Mouse (Mus musculus) cerebellum, adult 11 months (tissue): ENCODE measurements around the gene Kifc5b.
A peak's percentile ranks its signal among the peaks of the same experiment; 100 is the strongest.
"Not testable (repeated sequence)": the region's sequence is repeated elsewhere in the genome, so short reads cannot be mapped to it uniquely, and the experiment has no call there.

Source experiments
- DNase-seq: peaks from one replicate; pipeline ENCODE4 v3.0.0; 2022

The Kifc5b gene

DNA sequence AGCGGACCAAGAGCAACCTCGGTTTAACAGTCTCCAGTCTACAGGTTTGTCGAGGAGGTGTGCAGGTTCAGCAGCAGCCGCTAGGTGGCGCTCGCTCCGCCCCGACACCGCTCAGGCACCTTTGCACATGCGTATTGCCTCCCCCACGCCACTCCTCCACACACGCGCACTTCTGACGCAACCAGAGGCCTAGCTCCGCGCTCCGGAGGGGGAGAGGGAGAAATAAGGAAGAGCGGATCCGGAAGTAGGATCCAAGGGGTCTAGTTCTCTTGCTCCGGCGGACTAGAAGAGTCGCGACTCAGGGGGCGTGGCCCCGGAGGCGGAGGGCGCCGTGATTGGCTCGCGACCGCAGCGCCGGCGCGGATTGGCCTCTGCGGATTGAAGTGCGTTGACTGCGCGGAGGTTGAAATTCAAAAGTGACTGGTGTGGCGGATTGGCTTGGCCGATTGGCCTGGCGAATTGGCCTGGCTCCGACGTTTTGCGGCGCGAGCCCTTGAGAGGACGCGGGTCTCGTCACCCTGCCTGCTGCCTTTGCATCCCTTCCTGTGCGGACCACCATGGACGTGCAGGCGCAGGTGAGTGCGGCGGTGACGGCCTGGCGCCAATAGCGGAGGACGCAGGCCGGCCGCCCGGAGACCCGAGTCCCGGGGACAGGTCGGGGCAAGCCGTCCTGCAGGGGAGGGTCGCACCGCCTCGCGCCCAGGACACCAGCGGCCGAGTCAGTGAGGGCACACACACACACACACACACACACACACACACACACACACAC is at the start of gene Kifc5b:
Gene Kifc5b, plus strand, starts transcription at position 381 of the 772 bp plus-strand sequence.
- DNase-seq, result peak; percentile 100

DNA sequence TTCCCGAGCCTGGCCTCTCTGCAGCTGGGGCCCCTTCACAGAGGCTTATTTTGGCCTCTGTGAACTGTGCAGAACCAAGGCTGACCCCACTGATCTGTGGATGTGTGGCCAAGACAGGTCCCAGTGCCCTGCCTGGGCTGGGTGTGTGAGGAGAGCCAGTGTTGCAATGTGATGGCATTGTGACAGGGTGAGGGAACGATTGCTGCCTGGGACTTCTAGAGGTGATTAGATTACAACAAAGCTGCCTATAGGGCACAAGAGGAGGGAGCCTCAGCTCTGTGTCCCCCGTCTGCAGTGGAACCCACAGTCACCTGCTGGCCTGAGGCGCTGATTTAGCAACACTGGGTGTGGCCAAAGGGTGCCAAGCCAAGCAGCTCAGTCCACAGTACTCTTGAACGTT is 48.1 kb upstream of the Kifc5b start:
- no peak for DNase-seq

DNA sequence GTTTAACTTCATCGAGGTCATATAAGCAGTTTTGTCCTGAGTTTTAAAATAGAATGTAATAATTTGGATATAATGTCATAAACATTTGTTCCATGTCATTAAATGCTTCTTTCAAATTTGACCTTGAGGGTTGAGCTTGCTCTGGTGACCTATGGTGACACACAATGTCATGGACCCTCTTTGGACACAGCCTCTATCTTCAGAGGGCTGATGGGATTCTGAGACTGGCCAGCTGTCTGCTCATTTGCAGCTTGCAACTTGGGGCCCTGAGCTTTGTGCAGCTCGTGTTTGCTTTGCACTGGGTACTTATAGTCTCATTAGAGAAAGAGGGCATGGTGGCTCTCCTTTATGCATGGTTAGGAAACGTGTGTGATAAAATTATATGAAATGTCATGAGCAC is 44.0 kb upstream of the Kifc5b start:
- DNase-seq, result no peak

DNA sequence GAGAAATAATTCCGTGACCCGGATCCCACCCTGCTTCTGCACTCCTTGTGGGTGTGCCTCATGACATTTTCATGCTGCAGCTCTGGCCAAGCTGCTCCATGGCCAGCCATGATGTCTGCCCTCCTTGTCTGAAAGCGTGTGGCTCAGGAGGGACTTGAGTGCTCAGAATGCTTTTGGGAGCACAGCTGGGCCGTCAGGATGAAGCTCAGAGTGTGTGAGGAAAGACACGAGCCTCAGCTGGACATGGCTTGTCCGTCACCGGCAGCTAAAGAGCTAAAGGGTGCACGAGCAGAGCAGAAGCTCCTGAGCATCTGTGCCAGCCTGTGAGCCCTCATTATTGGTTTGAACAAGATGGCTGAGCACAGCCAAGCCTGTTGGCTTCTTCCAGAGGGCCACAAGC is 43.4 kb upstream of the Kifc5b start:
- DNase-seq, result no peak

DNA sequence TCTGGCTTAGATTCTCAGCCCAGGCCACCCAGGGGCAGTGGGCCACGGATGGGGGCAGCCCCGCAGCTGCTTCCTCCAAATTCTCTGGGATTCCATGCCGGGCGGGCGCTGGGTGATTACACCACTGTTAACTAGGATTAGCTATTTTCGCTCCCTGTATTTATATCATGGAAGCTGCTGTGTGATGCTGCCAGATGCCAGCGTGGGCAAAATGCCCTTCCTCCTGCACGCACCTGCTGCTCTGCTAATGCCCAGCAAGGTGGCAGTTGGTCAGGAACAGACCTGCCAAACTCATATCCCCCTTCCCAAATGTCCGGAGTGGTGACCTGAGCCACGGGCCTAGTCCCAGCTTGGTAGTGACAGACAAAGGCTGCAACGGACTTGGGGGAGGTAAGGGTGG is 42.3 kb upstream of the Kifc5b start:
- DNase-seq, result no peak

DNA sequence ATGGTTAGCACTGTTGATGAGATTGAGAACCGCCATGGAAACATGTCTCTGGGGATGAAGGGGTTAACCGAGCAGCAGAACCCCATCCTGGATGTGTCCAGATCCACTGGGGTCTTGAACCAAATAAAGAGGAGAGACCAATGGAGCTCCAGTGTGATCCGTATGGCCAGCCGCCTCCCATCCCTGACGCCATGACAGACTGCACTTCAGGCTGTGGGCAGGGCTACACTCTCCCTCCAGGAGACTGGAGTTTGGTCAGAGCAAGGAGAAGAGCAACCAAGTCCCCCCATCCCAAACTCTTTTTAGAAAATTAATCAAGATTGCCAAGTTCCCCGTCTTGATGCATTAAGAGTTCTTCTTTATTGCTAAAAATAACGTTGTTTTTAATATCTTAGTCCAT is 39.0 kb upstream of the Kifc5b start:
- no peak for DNase-seq

DNA sequence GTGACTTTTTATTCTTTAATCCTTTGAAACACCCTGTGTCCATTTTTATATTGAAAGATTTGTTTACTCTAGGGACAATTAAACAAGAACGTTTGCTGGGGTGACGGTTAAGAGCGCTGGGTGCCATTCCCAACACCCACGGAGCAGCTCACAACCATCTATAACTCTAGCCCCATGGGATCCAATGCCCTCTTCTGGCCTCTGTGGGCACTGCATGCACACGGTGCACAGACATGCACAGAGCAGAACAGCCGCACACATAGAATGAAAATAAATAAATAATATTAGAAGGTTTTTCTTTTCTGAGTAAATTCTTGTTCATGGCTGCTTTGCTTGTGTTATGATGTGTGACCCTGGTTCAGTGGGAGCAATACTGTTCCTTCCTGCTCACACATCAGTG is 37.7 kb upstream of the Kifc5b start:
- no peak for DNase-seq

DNA sequence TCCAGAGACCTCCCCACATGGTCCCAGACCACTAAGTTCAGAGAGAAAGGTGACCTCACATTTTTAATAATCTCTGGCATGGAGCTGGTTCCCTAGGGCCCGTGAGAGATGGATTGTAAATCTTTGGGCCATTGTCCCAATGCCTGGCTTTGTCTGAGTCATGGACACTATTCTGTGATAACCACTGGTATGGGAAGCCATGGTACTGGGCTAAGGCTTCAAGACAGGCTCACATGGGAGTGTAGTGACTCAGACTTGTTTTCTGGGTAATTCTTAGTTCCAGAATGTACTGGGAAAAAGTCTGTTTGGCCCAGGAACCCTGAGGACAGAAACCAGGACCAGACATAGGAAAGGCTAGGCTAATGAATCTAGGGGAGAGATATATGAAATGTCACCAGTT is 34.2 kb upstream of the Kifc5b start:
- DNase-seq, result no peak

DNA sequence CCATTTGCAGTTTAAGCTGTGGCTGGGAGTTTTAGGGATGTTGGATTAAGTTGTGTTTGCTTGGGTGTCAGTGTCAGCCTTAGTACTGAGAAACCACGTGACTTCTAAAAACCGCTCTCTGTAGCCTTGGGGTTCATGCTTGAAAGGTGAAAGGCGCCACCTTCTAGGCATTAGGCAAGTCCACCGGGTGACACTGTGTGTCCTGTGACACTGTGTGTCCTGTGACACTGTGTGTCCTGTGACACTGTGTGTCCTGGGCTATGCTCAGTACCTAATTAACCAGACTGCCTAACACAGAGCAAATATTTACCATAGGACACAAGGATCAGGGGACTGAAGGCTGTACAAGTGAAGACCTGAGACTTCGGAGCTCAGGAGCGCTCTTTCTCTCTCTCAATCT is 33.3 kb upstream of the Kifc5b start:
- no peak for DNase-seq

DNA sequence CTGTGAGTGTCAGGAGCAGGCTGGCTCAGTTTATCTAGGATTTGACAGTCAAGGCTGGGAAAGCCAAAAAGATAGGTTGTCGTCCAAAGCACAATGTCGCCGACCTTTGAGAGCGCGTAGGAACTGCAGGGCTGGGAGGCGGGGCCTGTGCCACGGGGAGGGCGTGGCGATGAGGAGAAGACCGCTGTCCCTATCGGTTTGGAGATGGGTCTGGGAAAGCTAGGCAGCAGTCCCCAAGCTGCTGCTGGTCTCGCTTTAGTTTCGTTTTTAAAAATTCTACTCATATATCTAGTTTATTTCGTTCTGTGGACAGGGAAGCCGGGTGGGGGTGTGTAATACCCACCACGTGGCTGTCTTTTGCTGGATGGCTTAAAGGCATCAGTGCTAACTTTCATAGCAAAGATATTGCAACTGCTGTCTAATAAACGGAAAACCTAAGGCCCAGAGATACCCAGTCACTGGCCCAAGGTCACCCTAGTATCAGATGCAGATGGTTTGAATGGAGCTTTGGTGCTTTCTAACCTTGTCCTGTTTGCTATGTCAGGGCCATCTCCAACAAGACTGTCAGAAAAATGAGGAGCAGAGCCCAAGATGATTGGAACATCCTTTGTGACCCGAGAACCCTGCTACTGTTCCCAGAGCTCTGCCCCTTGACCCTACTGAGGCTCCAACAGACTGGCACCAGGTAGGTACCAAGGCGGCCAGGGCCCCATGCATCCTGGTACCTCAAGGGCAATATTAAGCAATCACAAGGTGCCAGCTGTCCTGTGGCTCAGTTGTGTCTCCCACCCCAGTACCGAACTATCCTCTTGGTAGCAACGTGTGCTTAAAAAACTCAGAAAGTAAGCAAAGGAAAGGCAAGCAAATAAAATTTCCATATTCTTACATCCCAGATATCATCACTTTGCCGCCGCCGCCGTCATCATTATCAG is 31.6 kb upstream of the Kifc5b start:
- peak; percentile 68 for DNase-seq

DNA sequence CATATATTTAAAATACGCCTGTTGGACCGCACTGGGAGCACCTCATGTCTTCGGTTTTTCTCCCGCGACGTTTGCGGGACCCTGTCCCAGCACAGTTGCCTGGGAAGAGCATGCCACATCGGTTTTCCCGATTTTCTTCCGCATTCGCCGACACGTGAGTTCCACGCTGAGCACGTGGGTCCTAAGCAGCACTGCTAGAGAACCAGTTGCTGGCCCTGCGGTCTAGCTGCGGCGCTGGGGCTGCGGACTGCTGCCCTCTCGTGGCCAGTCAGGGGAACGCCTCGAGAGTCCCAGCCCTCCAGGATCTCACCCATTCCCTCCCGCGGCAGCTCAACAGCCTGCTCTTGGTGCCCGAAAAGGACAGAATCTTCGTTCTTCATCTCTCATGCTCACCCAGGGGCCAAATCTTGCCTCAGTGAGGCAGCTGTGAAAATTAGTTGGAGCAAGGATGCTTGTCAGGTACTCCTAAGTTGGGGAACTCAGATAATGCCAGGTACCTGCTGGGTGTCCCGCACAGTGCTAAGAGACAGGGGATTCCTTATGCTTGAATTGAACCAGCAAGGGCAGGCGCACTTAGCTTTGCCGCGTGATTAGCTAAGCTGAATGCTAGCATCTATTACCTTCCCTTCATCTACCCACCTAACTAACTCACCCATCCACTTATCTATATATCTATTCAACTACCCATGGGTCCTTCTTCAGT is 30.7 kb upstream of the Kifc5b start:
- peak; percentile 79 for DNase-seq

DNA sequence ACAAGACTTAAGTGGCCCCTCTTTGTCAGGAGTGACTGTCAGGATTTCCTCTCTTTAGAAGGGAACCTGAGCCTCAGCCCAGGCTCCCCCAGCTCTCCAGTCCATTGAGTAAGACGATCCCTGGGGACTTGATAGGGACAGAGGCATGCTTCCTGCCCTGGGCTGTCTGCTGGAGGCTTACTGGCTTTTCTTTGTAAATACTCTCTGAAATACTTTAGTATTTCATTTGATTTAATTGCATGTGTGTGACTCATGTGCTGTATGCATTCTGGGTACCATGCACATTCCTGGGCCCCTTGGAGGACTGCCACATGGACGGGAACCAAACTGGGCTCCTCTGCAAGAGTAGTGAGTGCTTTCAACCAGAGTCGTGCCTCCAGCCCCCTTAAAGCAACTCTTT is 29.0 kb upstream of the Kifc5b start:
- DNase-seq, result no peak

DNA sequence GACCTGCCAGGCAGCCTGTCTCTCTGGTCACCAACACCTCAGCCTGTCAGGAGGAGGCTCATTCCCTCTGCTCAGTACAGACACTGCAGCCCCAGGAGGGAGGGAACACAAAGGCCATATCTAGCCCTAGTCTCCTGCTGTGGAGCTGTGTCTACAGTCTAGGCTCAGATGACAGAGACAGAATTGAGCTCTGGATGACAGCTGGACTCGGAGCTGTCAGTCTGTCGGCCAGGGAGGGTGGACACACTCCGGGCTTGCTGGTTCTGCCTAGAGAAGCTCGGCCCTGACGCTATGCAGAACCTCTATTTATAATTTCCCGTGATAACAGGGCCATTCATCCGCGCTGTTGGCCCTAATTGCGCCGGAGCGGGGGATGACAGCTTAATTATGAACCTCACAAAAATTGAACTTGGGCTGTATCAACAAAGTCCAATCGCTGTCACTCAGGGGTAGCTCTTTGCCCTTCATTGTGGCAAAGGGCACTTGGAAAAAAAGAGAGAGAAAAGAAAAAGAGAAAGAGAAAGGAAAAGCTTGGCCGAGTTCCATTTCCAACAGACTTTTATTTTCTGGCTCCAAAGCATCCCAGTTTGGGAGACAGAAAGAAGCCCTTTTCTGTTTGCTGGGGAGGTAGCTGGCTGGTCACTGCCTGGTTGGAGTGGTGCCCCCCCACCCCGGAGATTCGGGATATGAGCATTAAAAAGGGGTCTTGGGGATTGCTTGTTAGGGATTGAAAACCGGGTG is 24.1 kb upstream of the Kifc5b start:
- no peak for DNase-seq

DNA sequence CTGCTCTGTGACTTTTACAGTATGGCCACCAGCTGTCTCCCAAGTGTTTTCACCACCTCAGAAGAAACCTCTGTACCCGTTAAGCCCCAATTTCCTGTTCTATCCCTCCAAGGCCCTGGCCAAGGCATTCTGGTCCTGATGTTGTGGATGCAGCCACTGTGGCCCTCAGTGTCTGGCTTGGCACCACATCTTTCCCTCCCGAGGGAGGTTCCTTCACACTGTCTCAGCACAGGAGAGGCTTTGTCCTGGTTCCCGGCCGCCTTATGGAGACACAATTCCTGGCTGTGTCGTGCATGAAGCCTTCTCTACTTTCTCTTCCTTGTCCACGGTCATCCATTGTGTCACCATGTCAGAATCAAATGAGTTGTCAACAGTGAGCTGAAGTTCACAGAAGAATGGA is 23.4 kb upstream of the Kifc5b start:
- DNase-seq, result no peak

DNA sequence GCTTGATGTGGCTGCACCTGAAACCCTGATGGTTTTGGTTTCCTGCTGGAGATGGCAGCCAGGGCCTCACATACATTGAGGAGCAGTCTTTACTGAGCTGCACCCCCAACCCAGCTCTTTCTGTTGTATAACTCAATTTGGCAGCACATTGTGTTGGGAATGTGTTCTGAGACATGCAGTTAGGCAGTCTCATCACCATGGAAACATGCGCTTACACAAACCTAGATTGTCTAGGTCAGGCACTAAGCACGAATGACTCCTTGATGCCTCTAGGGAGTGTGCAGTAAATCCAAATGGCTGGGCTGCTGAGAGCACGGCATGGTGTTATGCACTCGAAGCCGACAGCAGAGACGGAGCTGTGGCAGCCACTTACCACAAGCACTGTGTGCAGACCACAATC is 22.5 kb upstream of the Kifc5b start:
- DNase-seq, result no peak

DNA sequence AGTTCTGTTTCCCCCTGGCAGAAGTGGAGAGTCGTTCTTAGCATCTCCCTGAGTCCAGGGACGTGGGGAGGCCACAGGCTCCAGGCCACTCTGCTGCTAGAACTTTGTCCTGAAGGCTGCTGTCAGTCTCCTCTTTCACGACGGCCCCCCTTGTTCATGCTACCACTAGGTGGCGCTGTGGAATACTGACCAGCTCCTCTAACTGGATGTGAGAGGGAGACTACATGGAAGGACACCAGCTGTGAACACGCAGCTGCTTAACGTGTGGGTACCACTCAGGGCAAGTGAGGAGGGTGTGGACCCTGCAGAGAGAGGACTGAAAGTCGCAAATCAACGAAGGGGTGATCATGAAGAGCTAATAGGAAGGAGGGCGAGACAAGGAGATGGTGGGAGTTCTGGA is 21.3 kb upstream of the Kifc5b start:
- DNase-seq, result peak; percentile 51

DNA sequence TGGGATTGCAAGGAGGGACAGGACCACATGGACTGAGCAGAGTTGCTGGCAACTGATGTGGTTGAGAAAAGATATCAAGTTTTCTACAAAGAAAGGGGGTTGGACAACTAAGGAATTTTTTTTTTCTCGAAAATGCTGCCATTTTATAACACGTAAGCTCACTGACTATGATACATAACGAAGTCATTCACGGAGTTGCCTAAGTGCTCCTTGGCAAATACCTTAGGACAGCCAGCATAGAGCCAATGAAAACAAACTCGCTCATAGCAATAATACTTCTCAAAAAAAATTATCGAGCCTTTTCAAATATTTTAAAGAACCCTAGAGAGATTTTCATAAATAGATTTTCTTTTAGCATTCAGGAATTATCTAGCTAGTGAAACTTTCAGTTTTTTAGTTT is 16.0 kb upstream of the Kifc5b start:
- DNase-seq, result no peak

DNA sequence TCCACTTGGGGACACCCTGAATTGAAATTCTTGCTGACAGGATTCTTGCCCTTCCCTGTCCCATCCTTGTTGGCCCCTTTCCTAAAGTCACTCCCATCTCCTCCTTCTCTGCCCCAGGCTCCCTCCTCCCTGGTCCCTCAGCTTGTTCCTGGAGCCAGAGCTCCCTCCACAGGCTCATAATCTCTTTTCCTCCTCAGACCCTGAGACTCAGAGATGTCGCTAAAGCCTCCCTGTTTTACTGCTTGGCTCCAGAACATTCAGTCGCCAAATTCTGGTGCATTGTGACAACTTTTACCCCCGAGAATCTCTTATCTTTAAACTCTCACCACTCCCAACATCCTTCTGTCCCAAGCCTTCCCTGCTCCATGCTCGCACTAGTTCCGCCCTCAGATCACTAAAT is 12.6 kb upstream of the Kifc5b start:
- no peak for DNase-seq

DNA sequence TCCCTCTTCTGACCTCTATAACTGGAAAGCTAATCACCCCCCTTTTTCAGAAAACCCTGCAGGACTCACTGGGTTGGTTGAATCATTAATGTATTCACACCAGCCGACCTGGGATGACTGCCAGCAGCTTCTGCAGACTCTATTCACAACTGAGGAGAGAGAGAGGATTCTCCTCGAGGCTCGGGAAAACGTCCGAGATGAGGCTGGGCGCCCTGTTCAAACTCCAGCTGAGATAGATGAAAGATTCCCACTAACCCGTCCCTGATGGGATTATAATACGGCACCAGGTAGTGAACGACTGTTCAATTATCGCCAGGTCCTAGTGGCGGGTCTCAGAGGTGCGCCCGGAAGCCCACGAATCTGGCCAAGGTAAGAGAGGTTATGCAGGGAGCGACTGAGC is 9.4 kb upstream of the Kifc5b start:
- not testable (repeated sequence) for DNase-seq

DNA sequence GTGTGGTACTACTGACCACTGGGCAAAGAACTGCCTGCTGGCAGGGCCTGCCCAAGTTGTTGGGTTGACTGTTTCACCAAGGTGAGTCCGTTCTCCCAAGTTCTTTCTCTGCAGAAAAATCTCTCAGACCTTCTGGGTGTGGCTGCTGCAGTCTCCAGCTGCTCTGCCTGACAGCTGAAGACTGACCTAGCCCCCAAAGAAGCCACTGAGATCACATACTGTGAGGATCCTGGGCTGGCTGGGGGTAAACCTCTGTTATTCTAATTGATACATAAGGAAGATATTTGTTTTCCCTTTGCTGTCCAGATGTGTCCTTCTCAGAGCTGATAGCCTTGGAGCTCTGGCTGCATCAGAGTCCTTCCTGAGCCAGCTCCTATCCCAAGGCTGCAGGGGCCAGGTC is 1.6 kb upstream of the Kifc5b start:
- DNase-seq, result no peak

DNA sequence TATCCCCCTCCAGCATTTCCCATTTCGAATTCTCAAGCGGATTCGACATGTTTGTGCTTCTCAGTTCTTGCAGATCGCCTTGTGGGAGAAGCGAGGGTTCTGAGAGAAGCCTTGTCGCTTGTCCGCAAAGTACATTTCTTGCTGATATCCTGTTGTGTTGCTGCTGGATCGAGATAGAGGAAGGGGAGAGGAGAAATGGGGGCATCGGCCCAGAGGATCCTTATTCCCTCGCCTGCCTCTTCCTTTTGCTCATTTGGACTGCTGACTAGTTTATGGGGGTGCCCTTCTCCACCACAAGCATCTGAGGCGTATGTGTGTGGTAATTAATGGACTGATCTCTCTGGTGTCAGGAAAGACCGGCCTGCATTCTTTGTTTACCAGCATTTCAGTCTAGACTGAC is 669 bp downstream of the Kifc5b start:
- not testable (repeated sequence) for DNase-seq

DNA sequence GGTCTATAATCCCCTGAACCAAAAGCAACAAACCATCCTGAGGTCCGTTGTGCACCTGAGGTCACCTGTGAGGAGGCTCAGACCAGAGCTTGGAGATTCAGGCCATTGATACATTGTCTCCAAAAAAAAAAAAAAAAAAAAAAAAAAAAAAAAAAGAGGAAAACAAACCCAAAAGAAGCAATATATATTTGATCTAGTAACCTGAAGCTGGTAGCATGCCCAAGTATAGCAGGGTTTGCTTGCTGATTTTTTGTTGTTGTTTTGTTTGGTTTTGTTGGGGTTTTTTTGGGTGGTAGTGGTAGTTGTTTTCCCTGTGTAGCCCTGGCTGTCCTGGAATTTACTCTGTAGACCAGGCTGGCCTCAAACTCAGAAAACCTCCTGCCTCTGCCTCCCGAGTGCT is 1.5 kb downstream of the Kifc5b start:
- DNase-seq, result no peak

DNA sequence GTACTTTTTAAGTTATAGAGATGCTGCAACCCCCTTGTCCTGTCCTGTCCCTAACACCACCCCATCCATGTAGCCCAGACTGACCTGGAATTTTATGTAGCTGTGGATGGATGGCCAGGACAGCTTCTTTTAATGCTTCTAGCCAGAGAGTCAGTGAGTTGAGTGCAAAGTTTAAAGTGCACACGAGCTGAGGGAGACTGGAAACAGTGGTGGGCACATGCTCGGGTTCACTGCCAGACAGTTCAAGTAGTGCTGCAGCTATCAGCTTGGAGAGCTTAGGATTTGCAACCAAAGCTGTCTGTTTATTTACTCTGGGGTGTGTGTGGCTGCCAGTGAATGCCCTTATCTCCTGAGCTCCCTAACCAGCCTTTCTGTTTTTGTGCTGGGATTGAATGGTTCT is 2.6 kb downstream of the Kifc5b start:
- DNase-seq, result not testable (repeated sequence)
